Comparison of ENCODE assay signal across 9 mouse cellular contexts in the genomic region with DNA sequence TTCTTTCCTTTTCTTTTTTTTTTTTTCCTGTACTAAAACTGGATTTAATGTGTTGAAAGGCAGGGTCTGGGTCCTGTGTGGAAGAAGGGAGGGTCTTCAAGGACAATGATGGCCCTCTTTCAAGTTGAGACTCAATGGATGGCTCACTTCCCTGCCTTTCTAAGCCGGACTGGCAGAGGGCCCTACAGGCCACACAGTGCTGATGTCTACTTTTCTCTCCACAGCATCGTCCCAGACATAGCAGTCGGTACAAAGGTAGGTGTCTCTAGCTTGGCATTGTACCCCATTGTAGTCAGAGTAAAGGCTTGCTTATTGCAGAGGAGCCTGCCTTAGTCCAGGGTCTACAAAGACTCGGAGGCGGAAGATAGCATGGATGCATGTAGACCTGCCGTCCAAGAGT. TPM values are rescaled to one million over a fixed set of nuclear protein-coding genes. Genes with fewer than 3 reads are reported as not detected.
DNase-seq lines count a peak whose midpoint lies in the region; ATAC-seq and TF ChIP-seq lines count a peak whose summit lies in the region.
"Had no signal": no experiment of that assay in that cellular context is flagged by ENCODE, and none has a peak within 500 bp of the region (broad histone marks: within the 10 kb centered on the region; RNA-seq: fewer than 3 reads in every experiment).

No protein-coding gene starts in this region.

- peak overlapping the region; percentile 61 for H3K27ac ChIP-seq in heart, adult 2 months
- peak overlapping the region; percentile 100; the same call in 1 of the 2 replicates for H3K27ac ChIP-seq in forebrain, embryonic 12.5 days
- peak overlapping the region; percentile 99 for H3K27ac ChIP-seq in liver, embryonic 12.5 days

- H3K4me3 ChIP-seq in heart, adult 2 months: peak overlapping the region; percentile 97
- H3K4me3 ChIP-seq in C2C12 (ENCODE audit: insufficient read depth, poor library complexity, severe bottlenecking): peak overlapping the region; percentile 87
- peak overlapping the region; percentile 99 for H3K4me3 ChIP-seq in forebrain, embryonic 12.5 days (replicated peaks)
- peak overlapping the region; percentile 93 for H3K4me3 ChIP-seq in liver, embryonic 12.5 days

- peak overlapping the region; percentile 19 for H3K9ac ChIP-seq in heart, adult 2 months (ENCODE audit: low read depth, low read length)
- H3K9ac ChIP-seq in forebrain, embryonic 12.5 days: peak overlapping the region; percentile 99
- H3K9ac ChIP-seq in liver, embryonic 12.5 days: peak overlapping the region; percentile 97

- no peak for TF ChIP-seq CTCF in heart, adult 2 months (IDR thresholded peaks at IDR 0.05)
- no peak for TF ChIP-seq CTCF in C2C12 (IDR thresholded peaks at IDR 0.05; ENCODE audit: control insufficient read depth, insufficient read depth, insufficient read length)

- 9% methylated on average over 6 of the region's 6 CpGs for WGBS in heart, adult 2 months
- 41% methylated on average over 6 of the region's 6 CpGs for WGBS in forebrain, embryonic 12.5 days
- 46% methylated on average over 6 of the region's 6 CpGs for WGBS in liver, embryonic 12.5 days (ENCODE audit: insufficient replicate concordance)

- peaks cover 49% of the 10 kb centered on the region for H3K4me1 ChIP-seq in heart, adult 2 months (ENCODE audit: control insufficient read depth, insufficient read depth, low read length)
- peaks cover 62% of the 10 kb centered on the region for H3K4me1 ChIP-seq in forebrain, embryonic 12.5 days
- peaks cover 68% of the 10 kb centered on the region for H3K4me1 ChIP-seq in liver, embryonic 12.5 days

- TF ChIP-seq POLR2A in heart, adult 2 months (IDR thresholded peaks at IDR 0.05; ENCODE audit: insufficient read depth, low read depth, low read length): no peak

- peak overlapping the region; percentile 97 for H3K4me2 ChIP-seq in forebrain, embryonic 12.5 days
- H3K4me2 ChIP-seq in liver, embryonic 12.5 days: peak overlapping the region; percentile 98

- TF ChIP-seq EP300 in heart, adult 2 months (IDR thresholded peaks at IDR 0.05; ENCODE audit: insufficient read depth, low read depth, low read length): no peak

- intact Hi-C loops in heart, adult 2 months (cut with DNase I): loop anchor here (2.0 kb wide), 1 partner anchor 27 kb away; no protein-coding TSS in a partner anchor
- intact Hi-C loops in heart, postnatal 10 days (cut with DNase I): loop anchor here (5.0 kb wide), 1 partner anchor 286 kb away; a partner anchor contains a TSS

- no peak for ATAC-seq in forebrain, embryonic 12.5 days (ENCODE audit: low FRiP score)
- ATAC-seq in liver, embryonic 12.5 days: no peak

- H3K79me3 ChIP-seq in C2C12 (ENCODE audit: low read depth): peaks cover 71% of the 10 kb centered on the region

- H3ac ChIP-seq in C2C12 (ENCODE audit: control insufficient read depth, insufficient read length, low read depth): peak overlapping the region; percentile 81

- H3K27me3 ChIP-seq in heart, adult 2 months (ENCODE audit: control insufficient read depth, insufficient read depth, low read length): no peaks in the 10 kb centered on the region
- no peaks in the 10 kb centered on the region for H3K27me3 ChIP-seq in C2C12 (ENCODE audit: control insufficient read depth, insufficient read depth, insufficient read length)
- H3K27me3 ChIP-seq in forebrain, embryonic 12.5 days: no peaks in the 10 kb centered on the region
- H3K27me3 ChIP-seq in liver, embryonic 12.5 days (replicated peaks): no peaks in the 10 kb centered on the region

- peaks cover 8% of the 10 kb centered on the region; the same call in 1 of the 2 replicates for H3K36me3 ChIP-seq in heart, adult 2 months (ENCODE audit: control insufficient read depth, insufficient read depth, low read length)
- peaks cover 56% of the 10 kb centered on the region for H3K36me3 ChIP-seq in C2C12 (ENCODE audit: control insufficient read depth, insufficient read depth)
- H3K36me3 ChIP-seq in forebrain, embryonic 12.5 days (replicated peaks): peaks cover 51% of the 10 kb centered on the region
- peaks cover 56% of the 10 kb centered on the region for H3K36me3 ChIP-seq in liver, embryonic 12.5 days

- H3K79me2 ChIP-seq in heart, adult 2 months (replicated peaks; ENCODE audit: control insufficient read depth, insufficient read depth, low read length): peaks cover 7% of the 10 kb centered on the region
- peaks cover 88% of the 10 kb centered on the region for H3K79me2 ChIP-seq in C2C12 (ENCODE audit: control insufficient read depth, insufficient read depth)

- no peaks in the 10 kb centered on the region for H3K9me3 ChIP-seq in forebrain, embryonic 12.5 days
- H3K9me3 ChIP-seq in liver, embryonic 12.5 days (replicated peaks): no peaks in the 10 kb centered on the region

- DNase-seq in heart, adult 2 months: no peak
- DNase-seq in heart, postnatal 10 days: no peak
- no peak for DNase-seq in urinary bladder, postnatal 36 days (ENCODE audit: low spot score in 2 of 2)
- no peak for DNase-seq in gastrocnemius, postnatal 25 days
- no peak for DNase-seq in yolk sac, embryonic 10.5 days (ENCODE audit: low spot score)
- DNase-seq: right cerebral cortex, postnatal 25 days had no signal

TF ChIP-seq in C2C12, 6 proteins besides CTCF, POLR2A, EP300 and RAD21:
- no peak for TF ChIP-seq MYOD1 (IDR thresholded peaks at IDR 0.05; ENCODE audit: control insufficient read depth, insufficient read length, low read depth)

RNA-seq across cellular contexts. Expression of a gene that starts 2.1 kb away (rescaled TPM):
- 10 to 100 TPM; 43.9 to 51.8 TPM for total RNA-seq in heart, adult 2 months (2021)
- polyA plus RNA-seq in heart, adult 2 months (2012; rRNA removed): 47.5 and 52.6 TPM in 2 replicates
- total RNA-seq in heart, postnatal 10 days (2021): 100 to 1,000 TPM; 144 to 145 TPM
- polyA plus RNA-seq in C2C12 (2012; fragmentation: generic; extraction: Trizol): 345 TPM
- 223 TPM in 2 replicates for polyA plus RNA-seq in forebrain, embryonic 12.5 days (2016; fragmentation: Nextera tagmentation; extraction: Ambion mirVana)
- 207 and 211 TPM in 2 replicates for polyA plus RNA-seq in liver, embryonic 12.5 days (2016; fragmentation: Nextera tagmentation; extraction: Ambion mirVana)
- total RNA-seq in gastrocnemius, postnatal 25 days (2021): 10 to 100 TPM; 26.8 to 27.1 TPM

RNA-seq across cellular contexts. Expression of a gene that starts 18.0 kb away (rescaled TPM):
- total RNA-seq in heart, adult 2 months (2021): 1 to 10 TPM in 1 of 2 experiments, under 1 TPM in 1; 0.55 to 1.2 TPM
- 0.84 TPM in 1 of 2 replicates, not detected in the other for polyA plus RNA-seq in heart, adult 2 months (2012; rRNA removed)
- under 1 TPM in 1 of 2 experiments, not detected in 1; 0.55 TPM for total RNA-seq in heart, postnatal 10 days (2021)
- not detected for polyA plus RNA-seq in C2C12 (2012; fragmentation: generic; extraction: Trizol)
- polyA plus RNA-seq in forebrain, embryonic 12.5 days (2016; fragmentation: Nextera tagmentation; extraction: Ambion mirVana): 14.8 and 16.2 TPM in 2 replicates
- polyA plus RNA-seq in liver, embryonic 12.5 days (2016; fragmentation: Nextera tagmentation; extraction: Ambion mirVana): 38.4 and 38.6 TPM in 2 replicates
- total RNA-seq in gastrocnemius, postnatal 25 days (2021): under 1 TPM in 1 of 2 experiments, not detected in 1; 0.35 TPM

RNA-seq across cellular contexts. Expression of a gene that starts 18.2 kb away (rescaled TPM):
- under 1 TPM; 0.20 to 0.31 TPM for total RNA-seq in heart, adult 2 months (2021)
- 0.50 and 0.80 TPM in 2 replicates for polyA plus RNA-seq in heart, adult 2 months (2012; rRNA removed)
- total RNA-seq in heart, postnatal 10 days (2021): under 1 TPM; 0.53 to 0.89 TPM
- polyA plus RNA-seq in C2C12 (2012; fragmentation: generic; extraction: Trizol): 2.3 TPM
- 223 and 250 TPM in 2 replicates for polyA plus RNA-seq in forebrain, embryonic 12.5 days (2016; fragmentation: Nextera tagmentation; extraction: Ambion mirVana)
- 8.2 and 10.0 TPM in 2 replicates for polyA plus RNA-seq in liver, embryonic 12.5 days (2016; fragmentation: Nextera tagmentation; extraction: Ambion mirVana)
- under 1 TPM; 0.13 to 0.27 TPM for total RNA-seq in gastrocnemius, postnatal 25 days (2021)

RNA-seq across cellular contexts. Expression of a gene that starts 29.8 kb away (rescaled TPM):
- total RNA-seq in heart, adult 2 months (2021): not detected
- polyA plus RNA-seq in heart, adult 2 months (2012; rRNA removed): 0.23 TPM in 1 of 2 replicates, not detected in the other
- total RNA-seq in heart, postnatal 10 days (2021): not detected
- polyA plus RNA-seq in C2C12 (2012; fragmentation: generic; extraction: Trizol): not detected
- polyA plus RNA-seq in forebrain, embryonic 12.5 days (2016; fragmentation: Nextera tagmentation; extraction: Ambion mirVana): not detected in 2 replicates
- polyA plus RNA-seq in liver, embryonic 12.5 days (2016; fragmentation: Nextera tagmentation; extraction: Ambion mirVana): 12.1 and 15.4 TPM in 2 replicates
- total RNA-seq in gastrocnemius, postnatal 25 days (2021): not detected

RNA-seq across cellular contexts. Expression of a gene that starts 34.4 kb away (rescaled TPM):
- total RNA-seq in heart, adult 2 months (2021): 10 to 100 TPM; 22.9 to 98.7 TPM
- 85.9 and 490 TPM in 2 replicates for polyA plus RNA-seq in heart, adult 2 months (2012; rRNA removed)
- total RNA-seq in heart, postnatal 10 days (2021): 10 to 100 TPM in 1 of 2 experiments, 1 to 10 TPM in 1; 3.2 to 12.0 TPM
- not detected for polyA plus RNA-seq in C2C12 (2012; fragmentation: generic; extraction: Trizol)
- not detected in 2 replicates for polyA plus RNA-seq in forebrain, embryonic 12.5 days (2016; fragmentation: Nextera tagmentation; extraction: Ambion mirVana)
- not detected in 2 replicates for polyA plus RNA-seq in liver, embryonic 12.5 days (2016; fragmentation: Nextera tagmentation; extraction: Ambion mirVana)
- 100 to 1,000 TPM in 1 of 2 experiments, 10 to 100 TPM in 1; 12.5 to 381 TPM for total RNA-seq in gastrocnemius, postnatal 25 days (2021)

Comparison
In these comparisons a context has a peak if more than half of its experiments do, and no peak if none do; other contexts are left out.
1. H3K9ac ChIP-seq: peak in every context shown above with its lines; median percentile 99 in forebrain, embryonic 12.5 days; 97 in liver, embryonic 12.5 days; 19 in heart, adult 2 months.
2. RNA of a gene that starts 18.2 kb away (polyA plus RNA-seq): 223 to 250 TPM in forebrain, embryonic 12.5 days; 8.2 to 10.0 TPM in liver, embryonic 12.5 days, 2.3 TPM in C2C12 (single experiment) and 0.50 to 0.80 TPM in heart, adult 2 months; every median in the first group is over 10 times any median in the second.
3. Peak in every context shown above with its lines, with median percentiles within 50 percentile points of each other: H3K27ac ChIP-seq and H3K4me3 ChIP-seq.